Mouse (Mus musculus): Measurements from ENCODE around the gene Dennd4b. TPM values are rescaled to one million over a fixed set of nuclear protein-coding genes. Genes with fewer than 3 reads are reported as not detected.

Gene Dennd4b
- total RNA-seq (2014; fragmentation: Nextera tagmentation) (42.3 and 68.2 TPM in 2 replicates), total RNA-seq (2017) (9.8 and 15.2 TPM in 2 replicates), polyA plus RNA-seq (2012) (73.7 and 105 TPM in 2 replicates)

- no peaks in the 10 kb centered on the region for H3K9me3 ChIP-seq (replicated peaks)
- TF ChIP-seq CTCF (IDR thresholded peaks at IDR 0.05; ENCODE audit: low read depth, low read length) (peak; percentile 83), TAL1 (conservative IDR thresholded peaks at IDR 0.05; ENCODE audit: low read depth, low read length) (no peak)
- H3K27me3 ChIP-seq (ENCODE audit: insufficient read depth, low read length): no peaks in the 10 kb centered on the region
- ATAC-seq (ENCODE audit: extremely low read depth, insufficient number of reproducible peaks, low FRiP score, poor library complexity, severe bottlenecking): peak; percentile 82
- peak within 1 kb of the TSS; percentile 80 for H3K4me3 ChIP-seq (ENCODE audit: low read depth, low read length)
- peaks cover 74% of the 10 kb centered on the region for H3K36me3 ChIP-seq (replicated peaks)
- DNase-seq (ENCODE audit: low spot score): peak; percentile 88
- peaks cover 56% of the 10 kb centered on the region for H3K4me1 ChIP-seq (ENCODE audit: insufficient read depth, low read depth, low read length)
Measured at GRCm38 (mm10) chr3:90265034-90265931, at the start of gene Dennd4b. Gene Dennd4b (plus strand): TSS chr3:90265185.

- no peak overlapping the region for H3K4me3 ChIP-seq (ENCODE audit: low read depth, low read length)
- DNase-seq (ENCODE audit: low spot score) (no peak), ATAC-seq (ENCODE audit: extremely low read depth, insufficient number of reproducible peaks, low FRiP score, poor library complexity, severe bottlenecking) (no peak)
- H3K4me1 ChIP-seq (ENCODE audit: insufficient read depth, low read depth, low read length): peaks cover 34% of the 10 kb centered on the region
- H3K9me3 ChIP-seq (replicated peaks): no peaks in the 10 kb centered on the region
- H3K27me3 ChIP-seq (ENCODE audit: insufficient read depth, low read length): 0 out of 2 replicates have a peak, but pooled peaks cover 6% of the 10 kb centered on the region
- no peak for TF ChIP-seq GATA1 (IDR thresholded peaks at IDR 0.05; ENCODE audit: borderline replicate concordance, low read length)
- no peak for TF ChIP-seq POLR2AphosphoS5 (IDR thresholded peaks at IDR 0.05; ENCODE audit: insufficient replicate concordance, low read depth, low read length)
- no peak for TF ChIP-seq GATA2 (IDR thresholded peaks at IDR 0.05; ENCODE audit: borderline replicate concordance, low read depth, low read length)
- no peak for TF ChIP-seq CTCF (IDR thresholded peaks at IDR 0.05; ENCODE audit: low read depth, low read length)
- peaks cover 19% of the 10 kb centered on the region for H3K36me3 ChIP-seq (replicated peaks)
Measured at GRCm38 (mm10) chr3:90215825-90216380, 49.1 kb upstream of the Dennd4b start.

- TF ChIP-seq POLR2AphosphoS5 (IDR thresholded peaks at IDR 0.05; ENCODE audit: insufficient replicate concordance, low read depth, low read length) (no peak), CTCF (IDR thresholded peaks at IDR 0.05; ENCODE audit: low read depth, low read length) (peak; percentile 41)
- H3K27me3 ChIP-seq (ENCODE audit: insufficient read depth, low read length): peaks cover 13% of the 10 kb centered on the region
- no peaks in the 10 kb centered on the region for H3K9me3 ChIP-seq (replicated peaks)
- ATAC-seq (ENCODE audit: extremely low read depth, insufficient number of reproducible peaks, low FRiP score, poor library complexity, severe bottlenecking) (peak; percentile 57), DNase-seq (ENCODE audit: low spot score) (peak; percentile 51)
- H3K4me3 ChIP-seq (ENCODE audit: low read depth, low read length): peak overlapping the region; percentile 70; the same call in 1 of the 2 replicates
- peaks cover 32% of the 10 kb centered on the region for H3K4me1 ChIP-seq (ENCODE audit: insufficient read depth, low read depth, low read length)
- H3K36me3 ChIP-seq (replicated peaks): no peaks in the 10 kb centered on the region
Measured at GRCm38 (mm10) chr3:90220088-90220487, 44.9 kb upstream of the Dennd4b start.

GRCm38 (mm10) chr3:90220531-90220951 lies 44.4 kb upstream of the Dennd4b start:
- ATAC-seq (ENCODE audit: extremely low read depth, insufficient number of reproducible peaks, low FRiP score, poor library complexity, severe bottlenecking) (no peak), DNase-seq (ENCODE audit: low spot score) (no peak)
- peak overlapping the region; percentile 70 for H3K4me3 ChIP-seq (ENCODE audit: low read depth, low read length)
- TF ChIP-seq GATA1 (IDR thresholded peaks at IDR 0.05; ENCODE audit: borderline replicate concordance, low read length) (no peak), TAL1 (conservative IDR thresholded peaks at IDR 0.05; ENCODE audit: low read depth, low read length) (no peak), GATA2 (IDR thresholded peaks at IDR 0.05; ENCODE audit: borderline replicate concordance, low read depth, low read length) (no peak), CTCF (IDR thresholded peaks at IDR 0.05; ENCODE audit: low read depth, low read length) (no peak), POLR2AphosphoS5 (IDR thresholded peaks at IDR 0.05; ENCODE audit: insufficient replicate concordance, low read depth, low read length) (no peak)
- no peaks in the 10 kb centered on the region for H3K36me3 ChIP-seq (replicated peaks)
- no peaks in the 10 kb centered on the region for H3K9me3 ChIP-seq (replicated peaks)
- H3K4me1 ChIP-seq (ENCODE audit: insufficient read depth, low read depth, low read length): peaks cover 32% of the 10 kb centered on the region
- peaks cover 15% of the 10 kb centered on the region for H3K27me3 ChIP-seq (ENCODE audit: insufficient read depth, low read length)

- H3K27me3 ChIP-seq (ENCODE audit: insufficient read depth, low read length): peaks cover 20% of the 10 kb centered on the region
- no peaks in the 10 kb centered on the region for H3K9me3 ChIP-seq (replicated peaks)
- no peak overlapping the region; the same call in 1 of the 2 replicates for H3K4me3 ChIP-seq (ENCODE audit: low read depth, low read length)
- no peaks in the 10 kb centered on the region for H3K36me3 ChIP-seq (replicated peaks)
- ATAC-seq (ENCODE audit: extremely low read depth, insufficient number of reproducible peaks, low FRiP score, poor library complexity, severe bottlenecking) (no peak), DNase-seq (ENCODE audit: low spot score) (no peak)
- H3K4me1 ChIP-seq (ENCODE audit: insufficient read depth, low read depth, low read length): peaks cover 32% of the 10 kb centered on the region
- TF ChIP-seq TAL1 (conservative IDR thresholded peaks at IDR 0.05; ENCODE audit: low read depth, low read length) (no peak), GATA1 (IDR thresholded peaks at IDR 0.05; ENCODE audit: borderline replicate concordance, low read length) (no peak), POLR2AphosphoS5 (IDR thresholded peaks at IDR 0.05; ENCODE audit: insufficient replicate concordance, low read depth, low read length) (no peak), CTCF (IDR thresholded peaks at IDR 0.05; ENCODE audit: low read depth, low read length) (no peak), GATA2 (IDR thresholded peaks at IDR 0.05; ENCODE audit: borderline replicate concordance, low read depth, low read length) (no peak)
Measured at GRCm38 (mm10) chr3:90221123-90221522, 43.9 kb upstream of the Dennd4b start.

GRCm38 (mm10) chr3:90222455-90222854 lies 42.5 kb upstream of the Dennd4b start:
- peaks cover 32% of the 10 kb centered on the region for H3K4me1 ChIP-seq (ENCODE audit: insufficient read depth, low read depth, low read length)
- TF ChIP-seq TAL1 (conservative IDR thresholded peaks at IDR 0.05; ENCODE audit: low read depth, low read length): no peak
- no peak for TF ChIP-seq GATA2 (IDR thresholded peaks at IDR 0.05; ENCODE audit: borderline replicate concordance, low read depth, low read length)
- TF ChIP-seq POLR2AphosphoS5 (IDR thresholded peaks at IDR 0.05; ENCODE audit: insufficient replicate concordance, low read depth, low read length): no peak
- no peak for TF ChIP-seq CTCF (IDR thresholded peaks at IDR 0.05; ENCODE audit: low read depth, low read length)
- no peak for TF ChIP-seq GATA1 (IDR thresholded peaks at IDR 0.05; ENCODE audit: borderline replicate concordance, low read length)
- no peak for DNase-seq (ENCODE audit: low spot score)

More at GRCm38 (mm10) chr3:90222455-90222854, 42.5 kb upstream of the Dennd4b start:
- Histone ChIP-seq H3K36me3 (replicated peaks) (no peaks in the 10 kb centered on the region), H3K27me3 (ENCODE audit: insufficient read depth, low read length) (peaks cover 20% of the 10 kb centered on the region), H3K4me3 (ENCODE audit: low read depth, low read length) (no peak overlapping the region), H3K9me3 (replicated peaks) (no peaks in the 10 kb centered on the region)
- no peak for ATAC-seq (ENCODE audit: extremely low read depth, insufficient number of reproducible peaks, low FRiP score, poor library complexity, severe bottlenecking)

Data from G1E (cell line).